Mouse (Mus musculus) stomach, embryonic 14.5 days (tissue): ENCODE measurements around the gene Srxn1. TPM values are rescaled to one million over a fixed set of nuclear protein-coding genes. Genes with fewer than 3 reads are reported as not detected.
"Not testable (repeated sequence)": the region's sequence is repeated elsewhere in the genome, so short reads cannot be mapped to it uniquely, and the experiment has no call there.

Source experiments
- ATAC-seq: fragments of 200-750 bp; cut with Nextera tagmentation; 2 replicates; pipeline ENCODE4 v1.8.0; 2017; ENCODE audit warnings: low read depth, moderate TSS enrichment; ENCODE audit not compliant: insufficient number of reproducible peaks, insufficient read depth, low FRiP score
- H3K27ac ChIP-seq: fragments of 300-500 bp; sonication (generic); 2 replicates; pipeline ENCODE4 v1.5.1; 2014; ENCODE audit warnings: mild to moderate bottlenecking, low read length, moderate library complexity, mixed read lengths
- H3K27me3 ChIP-seq: fragments of 300-500 bp; sonication (generic); 2 replicates; pipeline ENCODE4 v1.6.1; 2014; ENCODE audit warnings: low read length, control low read depth, mixed read lengths; ENCODE audit not compliant: control insufficient read depth, insufficient read depth
- H3K36me3 ChIP-seq: fragments of 300-500 bp; sonication (generic); 2 replicates; pipeline ENCODE4 v1.6.1; 2014; ENCODE audit warnings: mild to moderate bottlenecking, control low read depth, low read length, moderate library complexity, mixed read lengths; ENCODE audit not compliant: control insufficient read depth, insufficient read depth
- H3K4me1 ChIP-seq: fragments of 300-500 bp; sonication (generic); 2 replicates; pipeline ENCODE4 v1.6.1; 2014; ENCODE audit warnings: low read length, control low read depth, mixed read lengths; ENCODE audit not compliant: control insufficient read depth, insufficient read depth
- H3K4me2 ChIP-seq: fragments of 300-500 bp; sonication (generic); replicated peaks from 2 replicates; pipeline ENCODE4 v1.6.1; 2014; ENCODE audit warnings: low read depth, low read length, control low read depth
- H3K4me3 ChIP-seq: fragments of 300-500 bp; sonication (generic); 2 replicates; pipeline ENCODE4 v1.5.1; 2014; ENCODE audit warnings: low read depth, low read length, control low read depth
- H3K9ac ChIP-seq: fragments of 300-500 bp; sonication (generic); replicated peaks from 2 replicates; pipeline ENCODE4 v1.6.1; 2014; ENCODE audit warnings: low read depth, mild to moderate bottlenecking, control low read depth, low read length, moderate library complexity, mixed read lengths
- H3K9me3 ChIP-seq: fragments of 300-500 bp; sonication (generic); 2 replicates; pipeline ENCODE4 v1.6.1; 2016; ENCODE audit warnings: low read depth, low read length, control low read depth; ENCODE audit not compliant: control insufficient read depth
- WGBS: fragments of 180-500 bp; shearing (Covaris S2); extraction: QIAGEN DNeasy Blood & Tissue Kit; methylation state at CpG from one replicate; pipeline ENCODE4 v1.1.7; 2014; 5-methylcytosine and 5-hydroxymethylcytosine counted together
- polyA plus RNA-seq: library from polyadenylated mRNA; unstranded; fragments of >200 nt; fragmentation: Nextera tagmentation; extraction: Ambion mirVana; gene quantifications from 2 replicates; pipeline ENCODE4 v1.2.1, GENCODE M21; 2014

Srxn1 gene
- polyA plus RNA-seq: 7.6 and 11.4 TPM in 2 replicates

DNA sequence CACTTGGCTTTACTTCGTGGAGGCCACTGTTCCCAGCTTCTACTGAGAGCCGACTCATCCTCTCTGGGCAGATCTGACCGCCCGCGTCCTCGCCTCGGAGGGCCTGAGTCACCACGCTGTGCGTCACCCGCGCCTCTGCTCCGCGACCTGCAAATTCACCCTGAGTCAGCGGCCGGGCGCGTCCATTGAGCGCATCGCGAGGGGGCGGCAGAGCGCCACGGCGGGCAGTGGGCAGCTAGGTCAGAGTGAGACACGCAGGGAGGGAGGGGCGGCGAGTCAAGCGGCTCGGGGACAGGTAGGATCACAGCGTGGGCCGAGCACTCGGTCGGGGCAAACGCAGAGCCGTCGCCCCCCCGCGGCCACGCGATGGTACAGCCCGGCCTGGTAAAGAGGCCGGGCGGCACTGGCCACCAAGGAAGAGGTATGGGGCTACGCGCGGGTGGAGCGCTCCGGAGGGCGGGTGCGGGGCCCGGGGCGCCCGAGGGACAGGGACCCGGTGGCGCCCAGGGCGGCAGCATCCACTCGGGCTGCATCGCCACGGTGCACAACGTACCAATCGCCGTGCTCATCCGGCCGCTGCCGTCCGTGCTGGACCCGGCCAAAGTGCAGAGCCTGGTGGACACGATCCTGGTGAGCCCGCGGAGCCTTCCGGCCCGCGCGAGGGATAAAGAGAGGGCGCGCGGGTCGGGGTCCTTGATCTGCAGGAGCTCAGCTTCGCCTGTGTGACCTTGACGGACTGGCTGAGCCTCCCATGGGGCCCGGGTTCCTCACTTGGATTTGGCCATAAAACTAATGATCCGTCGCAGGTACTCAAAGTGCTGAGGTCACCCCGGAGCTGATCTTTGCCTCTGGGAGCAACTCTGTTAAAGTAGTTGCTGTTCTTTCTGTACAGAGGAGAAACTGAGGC is at the start of gene Srxn1:
Gene Srxn1, plus strand, starts transcription at position 199 of the 907 bp plus-strand sequence.
- H3K4me3 ChIP-seq: peak within 1 kb of the TSS; percentile 64
- WGBS: 1% methylated on average over 80 of the region's 84 CpGs

DNA sequence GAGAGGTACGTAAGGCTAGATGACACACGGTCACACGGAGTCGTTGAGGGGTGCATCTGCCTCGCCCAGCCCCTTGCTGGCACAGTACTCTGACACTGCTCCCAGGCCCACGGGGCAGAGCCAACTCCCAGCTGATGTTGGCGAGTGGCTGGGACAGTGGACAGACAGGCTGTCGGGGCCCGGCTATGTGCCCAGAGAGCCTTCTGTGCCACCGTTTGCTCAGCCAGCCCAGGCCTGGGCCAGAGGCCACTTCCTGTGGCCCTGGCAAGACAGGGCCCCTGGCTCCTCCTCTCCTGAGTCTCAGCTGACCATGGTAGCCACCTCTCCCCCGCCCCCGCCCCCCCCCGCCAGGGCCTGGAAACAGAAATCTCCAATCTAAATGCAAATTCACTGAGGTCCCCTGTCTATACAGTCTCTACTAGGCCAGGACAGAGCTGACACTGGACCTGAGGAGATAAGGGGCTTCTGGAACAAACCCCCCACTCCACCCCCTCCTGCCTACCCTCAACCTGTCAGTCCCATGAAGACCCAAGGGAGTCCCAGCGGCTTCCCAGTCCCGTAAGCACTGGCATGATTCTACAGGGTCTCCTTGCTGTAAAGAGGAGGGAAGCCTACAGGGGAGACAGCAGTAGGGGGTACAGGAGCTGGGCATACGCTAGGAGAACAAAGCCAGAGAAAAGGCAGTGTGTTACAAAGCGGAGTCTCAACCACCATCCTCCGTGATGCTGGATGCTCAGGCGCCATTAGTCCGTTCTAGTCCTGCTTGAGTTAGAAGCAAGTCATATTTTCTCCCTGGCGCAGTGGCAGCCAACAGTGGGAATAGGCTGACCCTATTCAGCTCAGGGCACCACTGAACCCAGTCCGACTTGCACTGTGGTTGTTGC is 48.7 kb upstream of the Srxn1 start:
- Histone ChIP-seq H3K4me1 (no peaks in the 10 kb centered on the region), H3K9ac (no peak overlapping the region), H3K9me3 (no peaks in the 10 kb centered on the region), H3K27me3 (no peaks in the 10 kb centered on the region), H3K4me3 (no peak overlapping the region), H3K36me3 (no peaks in the 10 kb centered on the region), H3K27ac (no peak overlapping the region), H3K4me2 (no peak overlapping the region)
- WGBS: 74% methylated on average over 22 of the region's 22 CpGs
- no peak for ATAC-seq

More for the DNA sequence above, at the start of gene Srxn1:
- H3K4me2 ChIP-seq: peak within 1 kb of the TSS; percentile 85
- H3K36me3 ChIP-seq: no peaks in the 10 kb centered on the region
- H3K27ac ChIP-seq: peak within 1 kb of the TSS; percentile 30; the same call in 1 of the 2 replicates
- no peaks in the 10 kb centered on the region for H3K9me3 ChIP-seq
- H3K4me1 ChIP-seq: no peaks in the 10 kb centered on the region
- ATAC-seq: peak; percentile 92
- H3K9ac ChIP-seq: peak within 1 kb of the TSS; percentile 55
- H3K27me3 ChIP-seq: no peaks in the 10 kb centered on the region

DNA sequence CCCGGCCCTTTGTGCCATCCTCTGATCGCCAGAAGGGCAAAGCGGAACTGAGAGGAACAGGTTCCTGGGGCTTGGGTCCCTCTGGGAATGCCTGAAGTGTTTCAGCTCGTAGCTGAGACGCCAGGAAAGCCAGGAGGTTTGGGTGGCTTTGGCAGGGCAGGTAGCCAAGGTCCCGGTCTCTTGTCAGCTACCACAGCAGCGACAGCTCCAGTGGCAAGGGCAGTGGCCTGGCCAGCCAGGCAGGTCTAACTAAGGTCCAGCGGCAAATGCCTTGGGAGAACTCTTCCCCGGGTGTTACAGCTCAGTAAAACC is 48.1 kb upstream of the Srxn1 start:
- Histone ChIP-seq H3K4me3 (no peak overlapping the region), H3K4me1 (no peaks in the 10 kb centered on the region), H3K9ac (no peak overlapping the region), H3K9me3 (no peaks in the 10 kb centered on the region), H3K27ac (no peak overlapping the region), H3K36me3 (no peaks in the 10 kb centered on the region), H3K27me3 (no peaks in the 10 kb centered on the region), H3K4me2 (no peak overlapping the region)
- no peak for ATAC-seq
- WGBS: 70% methylated on average over 9 of the region's 9 CpGs

DNA sequence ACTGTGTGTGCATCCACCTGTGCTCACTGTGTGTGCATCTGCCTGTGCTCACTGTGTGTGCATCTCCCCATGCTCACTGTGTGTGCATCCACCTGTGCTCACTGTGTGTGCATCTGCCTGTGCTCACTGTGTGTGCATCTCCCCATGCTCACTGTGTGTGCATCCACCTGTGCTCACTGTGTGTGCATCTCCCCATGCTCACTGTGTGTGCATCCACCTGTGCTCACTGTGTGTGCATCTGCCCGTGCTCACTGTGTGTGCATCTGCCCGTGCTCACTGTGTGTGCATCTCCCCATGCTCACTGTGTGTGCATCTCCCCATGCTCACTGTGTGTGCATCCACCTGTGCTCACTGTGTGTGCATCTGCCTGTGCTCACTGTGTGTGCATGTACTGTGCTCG is 42.5 kb upstream of the Srxn1 start:
- 86% methylated on average over 3 of the region's 3 CpGs for WGBS
- not testable (repeated sequence) for H3K9me3 ChIP-seq, H3K27ac ChIP-seq, H3K4me2 ChIP-seq, ATAC-seq, H3K4me1 ChIP-seq, H3K27me3 ChIP-seq, H3K36me3 ChIP-seq, H3K9ac ChIP-seq, H3K4me3 ChIP-seq

DNA sequence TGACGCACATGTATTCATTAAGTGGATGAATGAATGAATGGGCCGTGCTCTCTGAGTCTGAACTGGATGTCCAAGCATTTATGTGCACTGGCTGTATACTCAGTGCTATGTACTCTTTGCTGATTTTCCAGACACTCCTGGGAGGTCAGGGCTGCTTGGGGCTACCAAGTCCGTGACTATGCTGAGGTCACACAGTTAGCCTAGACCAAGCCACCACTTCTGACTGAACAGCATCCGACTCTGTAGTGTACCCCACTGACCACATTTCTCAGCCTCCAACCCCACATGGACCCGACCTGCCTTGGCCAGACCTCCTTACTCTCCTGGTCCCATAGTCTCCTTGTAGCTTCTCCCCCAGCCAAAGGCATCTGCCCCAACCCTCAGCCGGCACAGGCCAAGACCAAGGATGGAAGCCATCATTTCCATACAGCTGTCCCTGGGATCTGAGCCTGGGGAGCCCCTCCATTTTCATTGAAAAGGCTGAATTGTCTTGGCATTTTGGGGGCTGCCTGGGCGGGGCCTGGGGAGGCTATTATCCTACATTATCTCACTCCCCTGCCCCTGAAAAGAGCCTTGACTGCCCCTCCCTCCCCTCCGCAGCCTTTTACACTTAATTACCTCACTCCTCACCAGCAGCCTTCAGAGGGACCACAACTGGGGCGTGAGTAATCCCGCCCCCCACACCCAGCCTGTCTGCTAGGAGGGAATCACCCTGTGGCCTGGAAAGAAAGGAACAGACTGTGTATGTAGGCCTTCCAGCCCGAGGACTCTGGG is 36.5 kb upstream of the Srxn1 start:
- H3K4me3 ChIP-seq: no peak overlapping the region
- H3K4me1 ChIP-seq: no peaks in the 10 kb centered on the region
- no peaks in the 10 kb centered on the region for H3K36me3 ChIP-seq
- WGBS: 51% methylated on average over 11 of the region's 11 CpGs
- H3K27me3 ChIP-seq: no peaks in the 10 kb centered on the region
- no peaks in the 10 kb centered on the region for H3K9me3 ChIP-seq
- 0 out of 2 replicates have a peak, but pooled peaks have one; percentile 6 for ATAC-seq
- H3K27ac ChIP-seq: no peak overlapping the region
- H3K9ac ChIP-seq: no peak overlapping the region
- no peak overlapping the region for H3K4me2 ChIP-seq

DNA sequence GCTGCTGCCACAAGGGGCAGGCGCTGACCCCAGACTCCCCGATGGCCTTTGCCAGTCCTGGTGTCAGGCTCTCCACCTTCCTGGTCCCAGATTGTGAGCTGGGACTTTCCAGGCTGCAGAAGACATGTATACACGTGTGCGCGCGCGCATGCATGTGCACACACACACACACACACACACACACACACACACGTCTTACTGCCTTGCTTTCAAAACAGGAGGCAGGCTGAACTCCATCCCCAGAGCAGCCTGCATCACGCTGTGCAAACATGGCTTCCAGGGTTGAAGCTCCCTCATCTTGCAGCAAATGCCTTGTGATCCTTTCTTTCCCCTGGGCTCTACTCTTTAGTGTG is 35.9 kb upstream of the Srxn1 start:
- no peaks in the 10 kb centered on the region for H3K9me3 ChIP-seq
- no peak for ATAC-seq
- no peak overlapping the region for H3K4me3 ChIP-seq
- no peak overlapping the region for H3K4me2 ChIP-seq
- H3K9ac ChIP-seq: no peak overlapping the region
- H3K36me3 ChIP-seq: no peaks in the 10 kb centered on the region
- 64% methylated on average over 9 of the region's 9 CpGs for WGBS
- no peak overlapping the region for H3K27ac ChIP-seq
- no peaks in the 10 kb centered on the region for H3K4me1 ChIP-seq
- no peaks in the 10 kb centered on the region for H3K27me3 ChIP-seq

DNA sequence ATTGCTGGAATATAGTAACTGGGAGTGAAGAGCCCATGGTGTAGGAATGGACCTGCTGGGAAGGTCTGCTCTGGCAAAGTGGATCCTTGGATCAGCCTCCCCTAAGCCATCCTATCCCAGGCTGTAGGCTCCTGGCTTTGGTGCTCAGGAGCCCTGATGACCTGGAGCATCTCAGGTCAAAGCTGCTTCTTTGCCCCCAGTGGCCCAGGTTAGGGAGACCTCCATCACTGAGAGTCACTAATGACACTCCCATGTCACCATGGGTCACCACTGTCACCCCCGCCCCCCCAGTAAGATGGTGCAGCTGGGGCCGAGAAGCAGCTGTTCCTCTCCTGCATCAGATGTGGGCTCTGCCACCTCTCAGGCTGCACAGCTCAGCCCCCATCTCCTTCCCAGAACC is 35.4 kb upstream of the Srxn1 start:
- WGBS: 58% methylated on average over 2 of the region's 2 CpGs

DNA sequence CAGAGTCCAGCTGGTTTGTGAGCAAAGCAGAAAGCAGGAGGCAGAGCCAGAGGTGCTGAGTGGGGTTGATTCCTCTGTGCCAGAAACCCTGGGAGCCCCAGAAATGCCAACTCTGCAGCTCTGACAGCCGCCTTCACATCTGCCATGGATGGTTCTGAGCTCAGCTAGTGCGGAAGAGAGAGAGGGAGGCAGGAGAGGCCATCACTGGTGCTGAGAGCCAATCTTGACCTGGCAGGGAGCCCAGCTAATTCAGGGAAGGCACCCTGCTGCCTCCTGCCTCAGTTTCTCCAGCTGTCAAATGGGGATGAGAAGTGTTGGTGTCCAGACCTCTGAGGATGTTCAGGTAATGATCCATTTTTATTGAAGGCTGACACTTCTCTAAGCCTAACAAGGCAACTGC is 30.8 kb upstream of the Srxn1 start:
- H3K27me3 ChIP-seq: no peaks in the 10 kb centered on the region
- H3K9ac ChIP-seq: no peak overlapping the region
- no peak for ATAC-seq
- H3K4me2 ChIP-seq: no peak overlapping the region
- no peak overlapping the region for H3K4me3 ChIP-seq
- no peaks in the 10 kb centered on the region for H3K4me1 ChIP-seq
- no peak overlapping the region for H3K27ac ChIP-seq
- H3K36me3 ChIP-seq: no peaks in the 10 kb centered on the region
- WGBS: 70% methylated on average over 2 of the region's 2 CpGs
- H3K9me3 ChIP-seq: no peaks in the 10 kb centered on the region

More for the DNA sequence above, 35.4 kb upstream of the Srxn1 start:
- Histone ChIP-seq H3K4me2 (no peak overlapping the region), H3K27ac (no peak overlapping the region), H3K27me3 (no peaks in the 10 kb centered on the region), H3K9me3 (no peaks in the 10 kb centered on the region), H3K9ac (no peak overlapping the region), H3K4me3 (no peak overlapping the region), H3K36me3 (no peaks in the 10 kb centered on the region), H3K4me1 (no peaks in the 10 kb centered on the region)
- ATAC-seq: no peak
